Mouse (Mus musculus) embryonic facial prominence, embryonic 11.5 days (tissue): ENCODE data around the gene Tmem165. TPM values are rescaled to one million over a fixed set of nuclear protein-coding genes. Genes with fewer than 3 reads are reported as not detected.

Experiments
- ATAC-seq: fragments of 200-750 bp; cut with Nextera tagmentation; replicated peaks from 2 replicates; pipeline ENCODE4 v1.8.0; 2017; ENCODE audit warnings: low read depth; ENCODE audit not compliant: insufficient number of reproducible peaks, low FRiP score, low TSS enrichment
- DNase-seq: peaks from one replicate; pipeline ENCODE4 v3.0.0-alpha.2; 2015; ENCODE audit warnings: low spot score
- H3K27ac ChIP-seq: fragments of 300-500 bp; sonication (generic); replicated peaks from 2 replicates; pipeline ENCODE4 v1.5.1; 2014; ENCODE audit warnings: mild to moderate bottlenecking, low read depth, low read length, control low read depth
- H3K27me3 ChIP-seq: fragments of 300-500 bp; sonication (generic); 2 replicates; pipeline ENCODE4 v1.6.1; 2014; ENCODE audit warnings: mild to moderate bottlenecking, low read length, moderate library complexity, mixed read lengths; ENCODE audit not compliant: control insufficient read depth, insufficient read depth
- H3K36me3 ChIP-seq: fragments of 300-500 bp; sonication (generic); replicated peaks from 2 replicates; pipeline ENCODE4 v1.6.1; 2014; ENCODE audit warnings: low read depth, mild to moderate bottlenecking, low read length, moderate library complexity, mixed read lengths; ENCODE audit not compliant: control insufficient read depth, insufficient read depth
- H3K4me1 ChIP-seq: fragments of 300-500 bp; sonication (generic); 2 replicates; pipeline ENCODE4 v1.6.1; 2014; ENCODE audit warnings: low read length, mixed read lengths; ENCODE audit not compliant: control insufficient read depth, insufficient read depth
- H3K4me2 ChIP-seq: fragments of 300-500 bp; sonication (generic); 2 replicates; pipeline ENCODE4 v1.6.1; 2014; ENCODE audit warnings: low read depth, mild to moderate bottlenecking, control low read depth, low read length, moderate library complexity
- H3K4me3 ChIP-seq: fragments of 300-500 bp; sonication (generic); 2 replicates; pipeline ENCODE4 v1.5.1; 2014; ENCODE audit warnings: low read depth, low read length, control low read depth
- H3K9ac ChIP-seq: fragments of 300-500 bp; sonication (generic); replicated peaks from 2 replicates; pipeline ENCODE4 v1.6.1; 2014; ENCODE audit warnings: mild to moderate bottlenecking, control low read depth, low read length
- H3K9me3 ChIP-seq: fragments of 300-500 bp; sonication (generic); replicated peaks from 2 replicates; pipeline ENCODE4 v1.6.1; 2016; ENCODE audit warnings: mild to moderate bottlenecking, low read length, inconsistent platforms, mixed read lengths; ENCODE audit not compliant: control insufficient read depth
- WGBS: fragments of 180-500 bp; shearing (Covaris S2); extraction: QIAGEN DNeasy Blood & Tissue Kit; methylation state at CpG from one replicate; pipeline ENCODE4 v1.1.7; 2014; 5-methylcytosine and 5-hydroxymethylcytosine counted together
- polyA plus RNA-seq: library from polyadenylated mRNA; unstranded; fragments of >200 nt; fragmentation: Nextera tagmentation; extraction: Ambion mirVana; gene quantifications from 2 replicates; pipeline ENCODE4 v1.2.1, GENCODE M21; 2014

Gene Tmem165
- polyA plus RNA-seq, 1 experiment from 2014 or later = 125 TPM

DNA sequence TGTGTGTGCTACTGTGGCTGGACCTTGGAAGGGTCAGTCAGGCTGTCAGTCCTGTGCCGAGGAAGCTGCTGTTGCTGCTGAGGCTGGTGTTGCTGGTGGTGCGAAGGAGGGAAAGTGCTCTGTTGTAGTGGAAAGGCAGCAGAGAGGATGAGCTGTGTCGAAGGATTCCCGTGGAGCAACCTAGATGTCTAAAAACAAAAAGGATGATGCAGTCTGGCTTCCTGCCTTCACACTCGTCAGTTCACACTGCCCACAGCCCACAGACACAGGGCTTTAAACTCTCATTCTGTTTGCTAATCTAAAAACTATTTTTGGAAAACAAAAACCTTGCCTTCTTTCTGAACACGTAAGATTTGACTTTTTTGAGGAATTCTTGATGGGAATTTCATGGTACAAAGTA, 33.0 kb downstream of the Tmem165 start:
- no peaks in the 10 kb centered on the region for H3K27me3 ChIP-seq
- H3K9me3 ChIP-seq = no peaks in the 10 kb centered on the region
- no peak overlapping the region for H3K9ac ChIP-seq
- WGBS = 84% methylated on average over 6 of the region's 6 CpGs
- H3K4me1 ChIP-seq = no peaks in the 10 kb centered on the region
- no peak overlapping the region for H3K4me3 ChIP-seq
- no peaks in the 10 kb centered on the region for H3K36me3 ChIP-seq
- ATAC-seq (no peak), DNase-seq (no peak)
- H3K4me2 ChIP-seq = no peak overlapping the region
- H3K27ac ChIP-seq = no peak overlapping the region

- Histone ChIP-seq H3K27me3 (no peaks in the 10 kb centered on the region), H3K27ac (no peak overlapping the region), H3K4me1 (no peaks in the 10 kb centered on the region), H3K4me3 (no peak overlapping the region), H3K36me3 (peaks cover 5% of the 10 kb centered on the region; the same call in 1 of the 2 replicates), H3K9me3 (no peaks in the 10 kb centered on the region), H3K4me2 (no peak overlapping the region), H3K9ac (no peak overlapping the region)
- WGBS = 92% methylated on average over 13 of the region's 13 CpGs
- ATAC-seq (no peak), DNase-seq (no peak)
Observed at GRCm38 (mm10) chr5:76231171-76231855, 47.6 kb downstream of the Tmem165 start.

- no peak overlapping the region for H3K9ac ChIP-seq
- H3K9me3 ChIP-seq = no peaks in the 10 kb centered on the region
- no peaks in the 10 kb centered on the region for H3K36me3 ChIP-seq
- no peaks in the 10 kb centered on the region for H3K4me1 ChIP-seq
- no peak overlapping the region for H3K27ac ChIP-seq
- no peak for ATAC-seq
- no peak overlapping the region for H3K4me3 ChIP-seq
- H3K27me3 ChIP-seq = no peaks in the 10 kb centered on the region
- H3K4me2 ChIP-seq = no peak overlapping the region
- WGBS = 82% methylated on average over 3 of the region's 3 CpGs
- DNase-seq = no peak
Observed at GRCm38 (mm10) chr5:76243274-76243673, 59.6 kb downstream of the Tmem165 start.

- 93% methylated on average over 4 of the region's 4 CpGs for WGBS
Observed at GRCm38 (mm10) chr5:76243929-76244328, 60.2 kb downstream of the Tmem165 start.

GRCm38 (mm10) chr5:76244430-76244829, 60.8 kb downstream of the Tmem165 start:
- DNase-seq (no peak), ATAC-seq (no peak)
- 95% methylated on average over 10 of the region's 10 CpGs for WGBS
- Histone ChIP-seq H3K9me3 (no peaks in the 10 kb centered on the region), H3K36me3 (no peaks in the 10 kb centered on the region), H3K27ac (no peak overlapping the region), H3K4me2 (no peak overlapping the region), H3K27me3 (no peaks in the 10 kb centered on the region), H3K4me3 (no peak overlapping the region), H3K4me1 (no peaks in the 10 kb centered on the region), H3K9ac (no peak overlapping the region)

More at GRCm38 (mm10) chr5:76243929-76244328, 60.2 kb downstream of the Tmem165 start:
- DNase-seq = no peak
- H3K4me3 ChIP-seq = no peak overlapping the region
- no peaks in the 10 kb centered on the region for H3K27me3 ChIP-seq
- H3K9ac ChIP-seq = no peak overlapping the region
- H3K27ac ChIP-seq = no peak overlapping the region
- H3K9me3 ChIP-seq = no peaks in the 10 kb centered on the region
- no peaks in the 10 kb centered on the region for H3K4me1 ChIP-seq
- no peak for ATAC-seq
- no peaks in the 10 kb centered on the region for H3K36me3 ChIP-seq
- H3K4me2 ChIP-seq = no peak overlapping the region

GRCm38 (mm10) chr5:76245419-76245818, 61.7 kb downstream of the Tmem165 start:
- no peak for ATAC-seq
- WGBS = 95% methylated on average over 3 of the region's 3 CpGs
- Histone ChIP-seq H3K4me3 (no peak overlapping the region), H3K4me1 (no peaks in the 10 kb centered on the region), H3K4me2 (no peak overlapping the region), H3K9me3 (no peaks in the 10 kb centered on the region), H3K27me3 (no peaks in the 10 kb centered on the region), H3K9ac (no peak overlapping the region), H3K36me3 (no peaks in the 10 kb centered on the region), H3K27ac (no peak overlapping the region)
- no peak for DNase-seq

DNA sequence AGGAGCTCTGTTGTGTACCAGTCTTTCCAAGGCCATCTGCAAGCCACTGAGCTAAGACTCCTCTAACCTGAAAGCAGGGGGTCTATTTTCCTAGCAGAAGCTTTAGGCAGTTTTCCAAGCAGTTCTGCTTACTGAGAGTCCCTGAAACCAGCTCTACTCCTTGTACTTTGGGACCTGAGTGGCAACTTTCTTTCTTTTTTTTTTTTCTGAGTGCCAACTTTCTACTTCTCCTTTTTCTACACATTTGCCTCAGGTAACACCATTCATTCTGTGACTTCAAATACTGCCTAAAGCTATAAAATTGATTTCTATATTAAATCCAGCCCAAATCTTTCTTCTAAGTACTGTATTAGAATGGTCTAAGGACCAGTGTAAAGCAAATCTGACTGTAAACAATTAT, 62.9 kb downstream of the Tmem165 start:
- no peak overlapping the region for H3K9ac ChIP-seq
- H3K27me3 ChIP-seq = no peaks in the 10 kb centered on the region
- no peak for DNase-seq
- H3K27ac ChIP-seq = no peak overlapping the region
- H3K4me3 ChIP-seq = no peak overlapping the region
- H3K9me3 ChIP-seq = no peaks in the 10 kb centered on the region
- H3K4me2 ChIP-seq = no peak overlapping the region
- no peaks in the 10 kb centered on the region for H3K36me3 ChIP-seq
- no peak for ATAC-seq
- H3K4me1 ChIP-seq = no peaks in the 10 kb centered on the region

DNA sequence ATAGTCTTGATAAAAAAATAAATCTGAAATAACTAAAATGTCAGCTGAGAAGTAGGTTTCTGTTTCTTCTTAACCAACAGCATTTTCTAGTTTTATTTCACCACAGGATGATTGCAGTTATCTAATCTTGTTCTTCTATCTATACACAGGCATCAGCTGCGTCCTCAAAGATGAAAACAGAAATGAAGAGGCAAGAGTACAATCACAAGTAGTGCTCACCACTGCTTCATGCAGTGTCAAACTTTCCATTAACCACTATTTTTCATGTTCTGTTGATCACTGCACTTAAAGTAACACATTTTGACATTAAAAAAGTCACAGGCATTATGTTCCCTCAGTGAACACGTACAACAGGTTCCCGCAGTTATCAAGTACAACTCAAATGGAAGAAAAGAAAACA, 67.3 kb downstream of the Tmem165 start:
- H3K9ac ChIP-seq = no peak overlapping the region
- no peak overlapping the region for H3K4me2 ChIP-seq
- H3K27me3 ChIP-seq = no peaks in the 10 kb centered on the region
- 89% methylated on average over 3 of the region's 3 CpGs for WGBS
- no peak overlapping the region for H3K27ac ChIP-seq
- H3K36me3 ChIP-seq = no peaks in the 10 kb centered on the region; the same call in 1 of the 2 replicates
- no peaks in the 10 kb centered on the region for H3K9me3 ChIP-seq
- H3K4me3 ChIP-seq = no peak overlapping the region
- no peak for DNase-seq
- H3K4me1 ChIP-seq = no peaks in the 10 kb centered on the region
- ATAC-seq = no peak
